Mouse (Mus musculus) bone marrow macrophage, adult 2 months (primary cell): ENCODE data around the gene Oasl1.

Experiments used
- CTCF ChIP-seq: IDR thresholded peaks from 2 replicates; pipeline ENCODE4 v1.5.1; 2012; ENCODE audit warnings: low read depth, mild to moderate bottlenecking, low read length, moderate library complexity
- POLR2A ChIP-seq: IDR thresholded peaks from 2 replicates; pipeline ENCODE4 v1.6.1; 2012; ENCODE audit warnings: mild to moderate bottlenecking, low read depth, low read length, borderline replicate concordance

DNA sequence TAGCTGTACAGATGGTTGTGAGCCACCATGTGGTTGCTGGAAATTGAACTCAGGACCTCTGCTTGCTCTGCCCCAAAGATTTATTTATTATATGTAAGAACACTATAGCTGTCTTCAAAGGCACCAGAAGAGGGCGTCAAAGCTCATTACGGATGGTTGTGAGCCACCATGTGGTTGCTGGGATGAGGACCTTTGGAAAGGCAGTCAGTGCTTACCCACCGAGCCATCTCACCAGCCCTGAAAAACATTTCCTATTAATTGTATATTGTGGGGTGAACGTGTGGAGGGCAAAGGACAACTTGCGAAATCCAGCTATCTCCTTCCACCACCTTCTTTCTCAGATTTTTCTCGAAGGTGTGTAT, 55.8 kb downstream of the Oasl1 start:
- TF ChIP-seq CTCF (no peak; the same call in 1 of the 2 replicates), POLR2A (no peak)
